Mouse (Mus musculus): ENCODE measurements around the gene Spata31d1b. TPM values are rescaled to one million over a fixed set of nuclear protein-coding genes. Genes with fewer than 3 reads are reported as not detected.

Gene Spata31d1b
- polyA plus RNA-seq, 1 experiment from 2014 or later: 0.08 TPM

DNA sequence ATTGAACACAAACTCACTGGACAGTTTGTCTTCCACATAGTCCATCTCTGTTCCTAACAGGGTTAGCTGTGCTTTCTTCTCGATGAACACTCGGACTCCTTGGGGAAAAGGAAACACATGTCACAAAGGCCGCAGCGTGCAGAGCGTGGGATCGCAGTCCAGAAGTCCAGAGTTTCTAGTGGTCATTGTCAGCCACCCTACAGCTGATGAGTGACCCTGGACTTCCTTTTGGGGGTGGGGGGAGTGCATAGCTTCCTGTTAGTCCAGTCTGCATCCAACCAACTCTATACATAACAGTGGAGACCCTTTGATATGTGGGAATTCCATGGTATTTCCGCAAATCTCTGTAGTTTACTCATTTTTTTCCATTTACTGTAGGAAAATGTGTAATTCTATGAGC lies 44.8 kb downstream of the Spata31d1b start:
- H3K4me2 ChIP-seq (replicated peaks): no peak overlapping the region
- no peaks in the 10 kb centered on the region for H3K27me3 ChIP-seq
- no peak overlapping the region for H3K4me3 ChIP-seq (replicated peaks)
- H3K36me3 ChIP-seq: peaks cover 53% of the 10 kb centered on the region
- H3K9me3 ChIP-seq (replicated peaks): no peaks in the 10 kb centered on the region
- H3K9ac ChIP-seq: no peak overlapping the region
- ATAC-seq (ENCODE audit: insufficient number of reproducible peaks, low FRiP score, low TSS enrichment, low read depth): no peak
- WGBS: 91% methylated on average over 7 of the region's 7 CpGs
- no peak overlapping the region for H3K27ac ChIP-seq (replicated peaks)
- H3K4me1 ChIP-seq: no peaks in the 10 kb centered on the region

DNA sequence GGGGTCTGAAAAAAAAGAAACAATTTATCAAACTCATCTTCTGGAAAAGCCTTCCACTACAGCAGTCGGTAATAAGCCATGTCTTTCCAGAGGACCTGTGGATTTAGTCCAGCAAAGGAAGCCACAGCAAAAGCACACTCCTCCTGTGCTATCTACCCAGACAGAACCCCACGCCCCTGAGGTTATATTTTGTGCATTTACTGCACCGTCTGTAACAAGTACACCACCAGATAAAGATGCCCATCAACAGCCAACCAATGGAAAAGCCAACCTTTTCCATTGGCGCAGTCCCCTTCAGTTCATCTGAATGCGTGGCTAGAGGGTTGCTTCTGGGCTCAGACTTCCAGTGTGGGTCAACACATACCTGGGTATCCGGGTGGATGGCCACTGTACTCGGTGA lies 50.7 kb downstream of the Spata31d1b start:
- WGBS: 90% methylated on average over 7 of the region's 7 CpGs
- no peak overlapping the region for H3K4me3 ChIP-seq (replicated peaks)

DNA sequence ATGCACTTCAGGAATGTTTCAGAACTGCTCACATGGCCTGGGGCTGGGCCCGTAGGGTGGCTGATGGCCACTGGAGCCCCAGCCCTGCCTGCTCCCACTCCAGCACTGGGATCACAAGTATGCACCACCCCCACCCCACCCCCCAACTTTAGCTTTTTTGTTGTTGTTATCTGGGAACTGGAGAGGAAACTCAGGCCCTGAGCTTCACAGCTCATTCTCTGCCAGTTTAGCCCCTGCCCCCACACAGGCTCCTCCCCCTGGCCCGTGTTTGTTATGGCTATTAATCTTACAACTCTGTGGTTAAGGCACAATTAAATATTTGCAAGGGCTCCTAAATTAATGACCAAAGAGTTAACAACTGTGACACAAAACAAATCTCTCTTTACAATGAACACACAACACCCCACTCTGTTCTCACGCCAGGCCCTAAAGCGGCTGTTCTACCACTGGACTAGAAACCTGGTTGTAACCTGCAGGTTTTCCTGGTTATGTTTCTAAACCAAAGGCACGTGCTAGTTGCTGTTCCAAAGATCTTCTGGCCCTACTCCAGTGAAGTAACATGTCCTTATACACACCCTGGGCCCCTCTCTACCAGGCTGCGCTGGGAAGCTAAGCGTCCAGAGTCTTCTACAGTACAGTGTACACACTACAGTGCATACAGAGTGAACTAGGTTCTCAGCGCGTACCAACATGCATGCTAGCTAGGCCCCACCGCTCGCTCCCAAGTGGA lies 54.9 kb downstream of the Spata31d1b start:
- Histone ChIP-seq H3K36me3 (peaks cover 11% of the 10 kb centered on the region), H3K27ac (replicated peaks) (no peak overlapping the region)

More for the DNA sequence above, 50.7 kb downstream of the Spata31d1b start:
- Histone ChIP-seq H3K9ac (no peak overlapping the region), H3K9me3 (replicated peaks) (no peaks in the 10 kb centered on the region), H3K27ac (replicated peaks) (no peak overlapping the region), H3K4me2 (replicated peaks) (no peak overlapping the region), H3K27me3 (no peaks in the 10 kb centered on the region), H3K4me1 (peaks cover 22% of the 10 kb centered on the region), H3K36me3 (peaks cover 38% of the 10 kb centered on the region)
- no peak for ATAC-seq (ENCODE audit: insufficient number of reproducible peaks, low FRiP score, low TSS enrichment, low read depth)

DNA sequence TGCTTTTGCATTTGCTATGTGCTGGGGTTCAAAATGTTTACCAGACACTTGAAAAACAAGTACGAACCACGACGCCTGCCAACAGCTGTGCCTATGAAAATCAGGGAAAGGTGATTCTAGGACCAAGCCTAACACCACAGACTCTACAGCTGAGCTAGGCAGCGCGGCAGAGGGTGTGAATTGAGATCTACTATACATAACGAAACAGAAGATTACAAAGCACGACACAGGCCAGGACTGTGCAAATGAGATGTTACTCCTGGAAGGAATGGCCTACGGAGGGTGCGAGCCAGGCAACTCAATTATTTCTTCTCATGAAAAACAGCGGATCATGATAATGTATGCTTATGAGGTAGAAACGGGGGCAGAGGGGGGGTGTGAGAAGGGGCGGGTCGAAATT lies 56.4 kb downstream of the Spata31d1b start:
- no peaks in the 10 kb centered on the region for H3K9me3 ChIP-seq (replicated peaks)
- H3K4me3 ChIP-seq (replicated peaks): peak overlapping the region; percentile 91
- no peak for ATAC-seq (ENCODE audit: insufficient number of reproducible peaks, low FRiP score, low TSS enrichment, low read depth)
- H3K36me3 ChIP-seq: peaks cover 18% of the 10 kb centered on the region
- no peaks in the 10 kb centered on the region for H3K27me3 ChIP-seq
- H3K4me1 ChIP-seq: peaks cover 46% of the 10 kb centered on the region
- 36% methylated on average over 13 of the region's 13 CpGs for WGBS
- H3K9ac ChIP-seq: peak overlapping the region; percentile 79; the same call in 1 of the 2 replicates
- H3K4me2 ChIP-seq (replicated peaks): peak overlapping the region; percentile 66
- H3K27ac ChIP-seq (replicated peaks): peak overlapping the region; percentile 11; the same call in 1 of the 2 replicates

More for the DNA sequence above, 54.9 kb downstream of the Spata31d1b start:
- Histone ChIP-seq H3K4me2 (replicated peaks) (no peak overlapping the region), H3K9me3 (replicated peaks) (no peaks in the 10 kb centered on the region), H3K27me3 (no peaks in the 10 kb centered on the region), H3K4me1 (peaks cover 46% of the 10 kb centered on the region), H3K4me3 (replicated peaks) (no peak overlapping the region), H3K9ac (no peak overlapping the region)
- no peak for ATAC-seq (ENCODE audit: insufficient number of reproducible peaks, low FRiP score, low TSS enrichment, low read depth)
- 62% methylated on average over 11 of the region's 11 CpGs for WGBS

Other genes starting within 250 kb of the Spata31d1b start
- 16.3 and 20.4 TPM in 2 replicates for gene Agtpbp1, start 127.1 kb upstream of the Spata31d1b start, polyA plus RNA-seq (2015; fragmentation: Nextera tagmentation; extraction: Ambion mirVana)
- 74.7 and 92.9 TPM in 2 replicates for gene Naa35, start 127.0 kb upstream of the Spata31d1b start, polyA plus RNA-seq (2015; fragmentation: Nextera tagmentation; extraction: Ambion mirVana)
- gene Golm1, start 36.5 kb upstream of the Spata31d1b start, polyA plus RNA-seq (2015; fragmentation: Nextera tagmentation; extraction: Ambion mirVana): 36.5 and 38.0 TPM in 2 replicates
- not detected in 2 replicates for gene 4921517D22Rik, start 18.2 kb upstream of the Spata31d1b start, polyA plus RNA-seq (2015; fragmentation: Nextera tagmentation; extraction: Ambion mirVana)
- gene Spata31d1a, start 2.0 kb upstream of the Spata31d1b start, polyA plus RNA-seq (2015; fragmentation: Nextera tagmentation; extraction: Ambion mirVana): 0.07 TPM in 1 of 2 replicates, not detected in the other
- not detected in 2 replicates for gene Spata31d1d, start 19.5 kb downstream of the Spata31d1b start, polyA plus RNA-seq (2015; fragmentation: Nextera tagmentation; extraction: Ambion mirVana)
- gene 1700014D04Rik, start 34.5 kb downstream of the Spata31d1b start, polyA plus RNA-seq (2015; fragmentation: Nextera tagmentation; extraction: Ambion mirVana): not detected in 2 replicates
- gene Isca1, start 57.5 kb downstream of the Spata31d1b start, polyA plus RNA-seq (2015; fragmentation: Nextera tagmentation; extraction: Ambion mirVana): 114 and 120 TPM in 2 replicates
- not detected in 2 replicates for gene Gm49354, start 70.0 kb downstream of the Spata31d1b start, polyA plus RNA-seq (2015; fragmentation: Nextera tagmentation; extraction: Ambion mirVana)
- gene Tut7, start 110.9 kb downstream of the Spata31d1b start, polyA plus RNA-seq (2015; fragmentation: Nextera tagmentation; extraction: Ambion mirVana): 49.7 and 52.8 TPM in 2 replicates

Measured in embryonic facial prominence, embryonic 15.5 days (tissue).